Mouse (Mus musculus) lung, adult 2 months (tissue): Measurements from ENCODE around the gene Vill. TPM values are rescaled to one million over a fixed set of nuclear protein-coding genes. Genes with fewer than 3 reads are reported as not detected.
A peak's percentile ranks its signal among the peaks of the same experiment; 100 is the strongest.

Experiments
- DNase-seq: peaks from one replicate; pipeline ENCODE4 v3.0.0; 2022
- H3K4me1 ChIP-seq: fragments of 200-500 bp; 2 replicates; pipeline ENCODE4 v1.6.1; 2011; ENCODE audit warnings: low read length; ENCODE audit not compliant: control insufficient read depth, insufficient read depth
- H3K4me3 ChIP-seq: fragments of 200-500 bp; replicated peaks from 2 replicates; pipeline ENCODE3; 2011; ENCODE audit warnings: low read depth, mild to moderate bottlenecking, control low read depth, low read length; ENCODE audit errors: extremely low read depth
- CTCF ChIP-seq: fragments of 200-500 bp; IDR thresholded peaks from 2 replicates; pipeline ENCODE4 v1.5.1; 2011; ENCODE audit warnings: mild to moderate bottlenecking, low read length, control low read depth; ENCODE audit not compliant: insufficient read depth
- POLR2A ChIP-seq: fragments of 200-500 bp; IDR thresholded peaks from 2 replicates; pipeline ENCODE4 v1.6.1; 2011; ENCODE audit warnings: low read depth, mild to moderate bottlenecking, control low read depth, low read length, borderline replicate concordance; ENCODE audit errors: extremely low read depth
- WGBS: fragments of 180-500 bp; shearing (Covaris S2); methylation state at CpG from one replicate; pipeline ENCODE4 v1.1.7; 2018; 5-methylcytosine and 5-hydroxymethylcytosine counted together
- polyA plus RNA-seq: library from polyadenylated mRNA; depleted of rRNA; stranded (reverse); fragments of >200 nt; gene quantifications from 2 replicates; pipeline ENCODE4 v1.2.3, GENCODE M21; 2012

The Vill gene
- polyA plus RNA-seq, 1 experiment, result 20.2 TPM

GRCm38 (mm10) chr9:119055336-119055735 lies 2.8 kb downstream of the Vill start:
- Histone ChIP-seq H3K4me1 (peaks cover 12% of the 10 kb centered on the region; the same call in 1 of the 2 replicates), H3K4me3 (no peak overlapping the region)
- DNase-seq, result no peak
- no peak for TF ChIP-seq POLR2A
- WGBS, result 80% methylated on average over 4 of the region's 4 CpGs

- no peaks in the 10 kb centered on the region for H3K4me1 ChIP-seq
- 75% methylated on average over 7 of the region's 7 CpGs for WGBS
- no peak for DNase-seq
These were observed 5.7 kb downstream of the Vill start for GRCm38 (mm10) chr9:119058245-119058644.

GRCm38 (mm10) chr9:119060701-119061100 lies 8.1 kb downstream of the Vill start:
- TF ChIP-seq CTCF (no peak), POLR2A (no peak)
- 87% methylated on average over 10 of the region's 10 CpGs for WGBS
- no peak for DNase-seq
- Histone ChIP-seq H3K4me1 (no peaks in the 10 kb centered on the region), H3K4me3 (no peak overlapping the region)

More at GRCm38 (mm10) chr9:119058245-119058644, 5.7 kb downstream of the Vill start:
- TF ChIP-seq CTCF (no peak), POLR2A (no peak)
- H3K4me3 ChIP-seq, result no peak overlapping the region

- H3K4me3 ChIP-seq, result peak overlapping the region; percentile 20
- no peak for DNase-seq
These were observed 10.6 kb downstream of the Vill start for GRCm38 (mm10) chr9:119063036-119063644.

GRCm38 (mm10) chr9:119064296-119064695 lies 11.7 kb downstream of the Vill start:
- no peak overlapping the region for H3K4me3 ChIP-seq
- WGBS, result 59% methylated on average over 4 of the region's 4 CpGs
- TF ChIP-seq POLR2A (no peak), CTCF (no peak)
- no peaks in the 10 kb centered on the region for H3K4me1 ChIP-seq
- DNase-seq, result no peak

More at GRCm38 (mm10) chr9:119063036-119063644, 10.6 kb downstream of the Vill start:
- WGBS, result 43% methylated on average over 19 of the region's 19 CpGs
- H3K4me1 ChIP-seq, result no peaks in the 10 kb centered on the region
- no peak for TF ChIP-seq CTCF

GRCm38 (mm10) chr9:119067601-119068000 lies 15.0 kb downstream of the Vill start:
- Histone ChIP-seq H3K4me3 (no peak overlapping the region), H3K4me1 (no peaks in the 10 kb centered on the region)
- no peak for TF ChIP-seq POLR2A
- TF ChIP-seq CTCF, result peak; percentile 92
- peak; percentile 81 for DNase-seq
- 4% methylated on average over 6 of the region's 6 CpGs for WGBS

GRCm38 (mm10) chr9:119068266-119068665 lies 15.7 kb downstream of the Vill start:
- WGBS, result 69% methylated on average over 11 of the region's 11 CpGs

GRCm38 (mm10) chr9:119070173-119070825 lies 17.7 kb downstream of the Vill start:
- DNase-seq, result no peak
- 72% methylated on average over 13 of the region's 13 CpGs for WGBS
- no peak overlapping the region for H3K4me3 ChIP-seq
- TF ChIP-seq CTCF, result no peak
- no peak for TF ChIP-seq POLR2A
- H3K4me1 ChIP-seq, result no peaks in the 10 kb centered on the region

More at GRCm38 (mm10) chr9:119068266-119068665, 15.7 kb downstream of the Vill start:
- no peaks in the 10 kb centered on the region for H3K4me1 ChIP-seq
- TF ChIP-seq CTCF, result no peak
- no peak for TF ChIP-seq POLR2A
- no peak overlapping the region for H3K4me3 ChIP-seq
- peak; percentile 24 for DNase-seq

GRCm38 (mm10) chr9:119071786-119072185 lies 19.2 kb downstream of the Vill start:
- no peak for DNase-seq
- WGBS, result 83% methylated on average over 9 of the region's 9 CpGs
- no peaks in the 10 kb centered on the region for H3K4me1 ChIP-seq
- H3K4me3 ChIP-seq, result no peak overlapping the region
- TF ChIP-seq CTCF (no peak), POLR2A (no peak)
